ENCODE assay signal across 13 mouse cellular contexts in the genomic region with DNA sequence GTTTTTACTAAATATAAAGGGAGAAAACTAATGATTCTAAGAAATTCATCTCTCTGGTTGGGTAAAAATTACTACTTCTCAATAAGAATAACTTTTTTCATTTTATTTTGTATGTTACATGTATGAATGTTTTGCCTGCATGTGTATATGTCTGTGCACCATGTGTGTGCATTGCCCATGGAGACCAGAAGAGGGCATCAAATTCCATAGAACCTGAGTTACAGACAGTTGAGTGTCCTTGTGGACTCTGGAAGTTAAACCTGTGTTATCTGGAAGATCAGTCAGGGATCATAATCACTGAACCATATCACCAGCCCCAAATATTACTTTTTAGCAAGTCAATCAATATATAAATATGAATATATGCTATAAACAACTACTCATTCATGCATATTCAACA.
DNase-seq lines count a peak whose midpoint lies in the region; ATAC-seq and TF ChIP-seq lines count a peak whose summit lies in the region.
"Had no signal": no experiment of that assay in that cellular context is flagged by ENCODE, and none has a peak within 500 bp of the region (broad histone marks: within the 10 kb centered on the region; RNA-seq: fewer than 3 reads in every experiment).

No protein-coding gene starts in this region.

- H3K79me2 ChIP-seq in MEL (ENCODE audit: control insufficient read depth, insufficient read depth, low read length, poor library complexity): no peaks in the 10 kb centered on the region

- no peak overlapping the region for H3K4me2 ChIP-seq in kidney, postnatal 0 days (ENCODE audit: low read length)
- no peak overlapping the region for H3K4me2 ChIP-seq in hindbrain, embryonic 14.5 days (replicated peaks)
- H3K4me2 ChIP-seq: embryonic facial prominence, embryonic 12.5 days; midbrain, embryonic 11.5 days had no signal

- H3K27me3 ChIP-seq in kidney, postnatal 0 days (ENCODE audit: insufficient read depth, low read length): no peaks in the 10 kb centered on the region
- no peaks in the 10 kb centered on the region for H3K27me3 ChIP-seq in MEL (ENCODE audit: control insufficient read depth in 1 of 2, insufficient read depth in 2 of 2, low read length in 2 of 2)
- H3K27me3 ChIP-seq in hindbrain, embryonic 14.5 days (ENCODE audit: control insufficient read depth, insufficient read depth, low read length): no peaks in the 10 kb centered on the region
- H3K27me3 ChIP-seq: embryonic facial prominence, embryonic 12.5 days had no signal

- H3K27ac ChIP-seq in kidney, postnatal 0 days: no peak overlapping the region
- H3K27ac ChIP-seq in MEL (ENCODE audit: control insufficient read depth, low read depth, low read length): no peak overlapping the region
- no peak overlapping the region for H3K27ac ChIP-seq in hindbrain, embryonic 14.5 days
- H3K27ac ChIP-seq: embryonic facial prominence, embryonic 12.5 days had no signal

- no peaks in the 10 kb centered on the region for H3K9me3 ChIP-seq in kidney, postnatal 0 days (replicated peaks; ENCODE audit: low read length)
- H3K9me3 ChIP-seq in MEL (replicated peaks; ENCODE audit: insufficient read depth, low read length): no peaks in the 10 kb centered on the region
- no peaks in the 10 kb centered on the region for H3K9me3 ChIP-seq in hindbrain, embryonic 14.5 days (ENCODE audit: control insufficient read depth, low read length)
- H3K9me3 ChIP-seq: embryonic facial prominence, embryonic 12.5 days; G1E had no signal

- no peaks in the 10 kb centered on the region for H3K36me3 ChIP-seq in kidney, postnatal 0 days (ENCODE audit: insufficient read depth, low read length)
- H3K36me3 ChIP-seq in MEL (ENCODE audit: control insufficient read depth in 1 of 2, insufficient read depth in 2 of 2, low read length in 2 of 2): peaks cover 0 to 18% of the 10 kb centered on the region in 2 experiments; a peak in 2 of 4 replicates
- no peaks in the 10 kb centered on the region; the same call in 1 of the 2 replicates for H3K36me3 ChIP-seq in hindbrain, embryonic 14.5 days (replicated peaks; ENCODE audit: control insufficient read depth, insufficient read depth)
- H3K36me3 ChIP-seq: embryonic facial prominence, embryonic 12.5 days had no signal

- TF ChIP-seq CTCF in kidney, postnatal 0 days (IDR thresholded peaks at IDR 0.05; ENCODE audit: low read depth): peak; percentile 53
- peak; percentile 44 to 58 (median 48) for TF ChIP-seq CTCF in MEL (IDR thresholded peaks at IDR 0.05 in 2 of 3, conservative IDR thresholded peaks at IDR 0.05 in 1 of 3; ENCODE audit: control insufficient read depth in 1 of 3, insufficient read depth in 1 of 3, low read depth in 2 of 3, low read length in 3 of 3, poor library complexity in 1 of 3, severe bottlenecking in 1 of 3)

- peak; percentile 65 for TF ChIP-seq RAD21 in MEL (IDR thresholded peaks at IDR 0.05; ENCODE audit: low read depth, low read length)

- H3K4me3 ChIP-seq in kidney, postnatal 0 days (replicated peaks; ENCODE audit: low read depth, low read length): no peak overlapping the region
- no peak overlapping the region for H3K4me3 ChIP-seq in MEL (ENCODE audit: control insufficient read depth in 1 of 2, insufficient read depth in 1 of 2, low read depth in 2 of 2, low read length in 2 of 2)
- no peak overlapping the region for H3K4me3 ChIP-seq in hindbrain, embryonic 14.5 days (replicated peaks; ENCODE audit: low read length)
- H3K4me3 ChIP-seq: embryonic facial prominence, embryonic 12.5 days had no signal

- no peak for DNase-seq in kidney, postnatal 0 days (ENCODE audit: low spot score)
- no peak for DNase-seq in kidney, postnatal 14 days
- DNase-seq in thymus, postnatal 14 days: peak; percentile 49
- no peak for DNase-seq in thymus, postnatal 10 days (ENCODE audit: low spot score in 2 of 2)
- peak; percentile 50 for DNase-seq in MEL (ENCODE audit: low read depth, low spot score)
- no peak for DNase-seq in urinary bladder, postnatal 25 days (ENCODE audit: low spot score)
- no peak for DNase-seq in hindbrain, embryonic 14.5 days (ENCODE audit: low spot score)
- DNase-seq: cerebellum, adult 9-11 months; kidney, adult 2 months; lung, adult 18-20 months had no signal

- no peak for ATAC-seq in kidney, postnatal 0 days (replicated peaks; ENCODE audit: low FRiP score, low read depth)
- ATAC-seq in hindbrain, embryonic 14.5 days (ENCODE audit: low FRiP score): no peak

- H3K4me1 ChIP-seq in kidney, postnatal 0 days (replicated peaks; ENCODE audit: insufficient read depth, low read length): no peaks in the 10 kb centered on the region
- peaks cover 15 to 16% of the 10 kb centered on the region in 2 experiments for H3K4me1 ChIP-seq in MEL (ENCODE audit: control insufficient read depth in 1 of 2, insufficient read depth in 2 of 2, low read length in 2 of 2)
- H3K4me1 ChIP-seq in hindbrain, embryonic 14.5 days (replicated peaks; ENCODE audit: control insufficient read depth, insufficient read depth, low read length): no peaks in the 10 kb centered on the region
- H3K4me1 ChIP-seq: embryonic facial prominence, embryonic 12.5 days had no signal

- no peak for TF ChIP-seq EP300 in MEL (IDR thresholded peaks at IDR 0.05; ENCODE audit: low read depth in 1 of 2, low read length in 2 of 2)

- H3K9ac ChIP-seq in kidney, postnatal 0 days (ENCODE audit: low read depth, low read length): no peak overlapping the region
- H3K9ac ChIP-seq in MEL (ENCODE audit: control insufficient read depth, low read depth, low read length, poor library complexity, severe bottlenecking): no peak overlapping the region
- no peak overlapping the region for H3K9ac ChIP-seq in hindbrain, embryonic 14.5 days
- H3K9ac ChIP-seq: embryonic facial prominence, embryonic 12.5 days had no signal

- TF ChIP-seq POLR2A in MEL (IDR thresholded peaks at IDR 0.05; ENCODE audit: control insufficient read depth in 1 of 2, insufficient read depth in 1 of 2, low read depth in 1 of 2, low read length in 2 of 2, poor library complexity in 1 of 2): no peak

TF ChIP-seq in MEL, 35 proteins besides CTCF, POLR2A, EP300 and RAD21:
- TF ChIP-seq SMC3 (IDR thresholded peaks at IDR 0.05; ENCODE audit: low read depth, low read length): peak; percentile 62
- no peak for TF ChIP-seq CHD1 (IDR thresholded peaks at IDR 0.05; ENCODE audit: low read depth, low read length)
- peak; percentile 62; the same call in 1 of the 2 replicates for TF ChIP-seq MYC (IDR thresholded peaks at IDR 0.05; ENCODE audit: low read depth, low read length)
- TF ChIP-seq ZC3H11A (IDR thresholded peaks at IDR 0.05; ENCODE audit: low read depth, low read length): peak; percentile 39; the same call in 1 of the 2 replicates

Comparison
In these comparisons a context has a peak if more than half of its experiments do, and no peak if none do; other contexts are left out.
1. DNase-seq: peak in thymus, postnatal 14 days (single experiment) and MEL (single experiment); none in kidney, postnatal 0 days (single experiment), kidney, postnatal 14 days (single experiment), thymus, postnatal 10 days (0 of 2), urinary bladder, postnatal 25 days (single experiment) and hindbrain, embryonic 14.5 days (single experiment).